Mouse (Mus musculus): ENCODE measurements around the gene Cd82. TPM values are rescaled to one million over a fixed set of nuclear protein-coding genes. Genes with fewer than 3 reads are reported as not detected.

Gene Cd82
- 118 TPM for polyA plus RNA-seq (2012; fragmentation: generic; extraction: Trizol)
- long read RNA-seq, experiment 1, transcript Cd82-202 (9 exons, 1,657 nt): minor isoform, 15 of 185 reads
- long read RNA-seq, experiment 1, transcript Cd82-201 (10 exons, 1,824 nt): major isoform, 144 of 185 reads
- long read RNA-seq, experiment 1, partial matches to known transcripts: 12 of 185 reads
- long read RNA-seq, experiment 1, other reads (novel, unspliced or antisense): 10 of 185 reads
- long read RNA-seq, experiment 2, transcript Cd82-201 (10 exons, 1,824 nt): major isoform, 211 of 254 reads
- long read RNA-seq, experiment 2, transcript Cd82-205 (10 exons, 1,683 nt): minor isoform, 8 of 254 reads
- long read RNA-seq, experiment 2, transcript Cd82-202 (9 exons, 1,657 nt): minor isoform, 21 of 254 reads
- long read RNA-seq, experiment 2, partial matches to known transcripts: 6 of 254 reads
- long read RNA-seq, experiment 2, other reads (novel, unspliced or antisense): 8 of 254 reads

GRCm38 (mm10) chr2:93462760-93463159 is at the start of gene Cd82:
Gene Cd82, minus strand, starts transcription at chr2:93463140.
- Histone ChIP-seq H3K27me3 (ENCODE audit: control insufficient read depth, insufficient read depth, insufficient read length) (no peaks in the 10 kb centered on the region), H3ac (ENCODE audit: control insufficient read depth, insufficient read length, low read depth) (peak within 1 kb of the TSS; percentile 56), H3K36me3 (ENCODE audit: control insufficient read depth, insufficient read depth) (no peaks in the 10 kb centered on the region), H3K4me3 (ENCODE audit: insufficient read depth, poor library complexity, severe bottlenecking) (peak within 1 kb of the TSS; percentile 65), H3K79me3 (ENCODE audit: low read depth) (peaks cover 12% of the 10 kb centered on the region), H3K79me2 (ENCODE audit: control insufficient read depth, insufficient read depth) (peaks cover 39% of the 10 kb centered on the region)
- TF ChIP-seq MAX (IDR thresholded peaks at IDR 0.05): no peak
- TF ChIP-seq FOSL1 (IDR thresholded peaks at IDR 0.05; ENCODE audit: insufficient read depth, low read length, poor library complexity, severe bottlenecking): no peak
- TF ChIP-seq CEBPB (IDR thresholded peaks at IDR 0.05; ENCODE audit: low read depth): no peak
- TF ChIP-seq CTCF (IDR thresholded peaks at IDR 0.05; ENCODE audit: control insufficient read depth, insufficient read depth, insufficient read length): no peak
- no peak for TF ChIP-seq USF1 (IDR thresholded peaks at IDR 0.05; ENCODE audit: low read depth)
- TF ChIP-seq MYOG (IDR thresholded peaks at IDR 0.05; ENCODE audit: control insufficient read depth, extremely low read depth, insufficient read length): no peak
- no peak for TF ChIP-seq MYOD1 (IDR thresholded peaks at IDR 0.05; ENCODE audit: control insufficient read depth, insufficient read length, low read depth)

GRCm38 (mm10) chr2:93512130-93512529 is 49.2 kb upstream of the Cd82 start:
- no peak overlapping the region for H3ac ChIP-seq (ENCODE audit: control insufficient read depth, insufficient read length, low read depth)
- no peak overlapping the region for H3K4me3 ChIP-seq (ENCODE audit: insufficient read depth, poor library complexity, severe bottlenecking)
- no peaks in the 10 kb centered on the region for H3K79me2 ChIP-seq (ENCODE audit: control insufficient read depth, insufficient read depth)
- peaks cover 22% of the 10 kb centered on the region for H3K27me3 ChIP-seq (ENCODE audit: control insufficient read depth, insufficient read depth, insufficient read length)
- H3K36me3 ChIP-seq (ENCODE audit: control insufficient read depth, insufficient read depth): no peaks in the 10 kb centered on the region
- no peaks in the 10 kb centered on the region for H3K79me3 ChIP-seq (ENCODE audit: low read depth)
- TF ChIP-seq CTCF (IDR thresholded peaks at IDR 0.05; ENCODE audit: control insufficient read depth, insufficient read depth, insufficient read length): no peak
- no peak for TF ChIP-seq USF1 (IDR thresholded peaks at IDR 0.05; ENCODE audit: low read depth)
- no peak for TF ChIP-seq MYOD1 (IDR thresholded peaks at IDR 0.05; ENCODE audit: control insufficient read depth, insufficient read length, low read depth)
- no peak for TF ChIP-seq MAX (IDR thresholded peaks at IDR 0.05)
- no peak for TF ChIP-seq MYOG (IDR thresholded peaks at IDR 0.05; ENCODE audit: control insufficient read depth, extremely low read depth, insufficient read length)
- TF ChIP-seq FOSL1 (IDR thresholded peaks at IDR 0.05; ENCODE audit: insufficient read depth, low read length, poor library complexity, severe bottlenecking): no peak
- TF ChIP-seq CEBPB (IDR thresholded peaks at IDR 0.05; ENCODE audit: low read depth): no peak

GRCm38 (mm10) chr2:93510839-93511238 is 47.9 kb upstream of the Cd82 start:
- Histone ChIP-seq H3K27me3 (ENCODE audit: control insufficient read depth, insufficient read depth, insufficient read length) (peaks cover 17% of the 10 kb centered on the region), H3K79me2 (ENCODE audit: control insufficient read depth, insufficient read depth) (no peaks in the 10 kb centered on the region), H3K4me3 (ENCODE audit: insufficient read depth, poor library complexity, severe bottlenecking) (no peak overlapping the region), H3K36me3 (ENCODE audit: control insufficient read depth, insufficient read depth) (no peaks in the 10 kb centered on the region), H3K79me3 (ENCODE audit: low read depth) (no peaks in the 10 kb centered on the region), H3ac (ENCODE audit: control insufficient read depth, insufficient read length, low read depth) (no peak overlapping the region)
- TF ChIP-seq USF1 (IDR thresholded peaks at IDR 0.05; ENCODE audit: low read depth) (no peak), MYOG (IDR thresholded peaks at IDR 0.05; ENCODE audit: control insufficient read depth, extremely low read depth, insufficient read length) (no peak), FOSL1 (IDR thresholded peaks at IDR 0.05; ENCODE audit: insufficient read depth, low read length, poor library complexity, severe bottlenecking) (no peak), CTCF (IDR thresholded peaks at IDR 0.05; ENCODE audit: control insufficient read depth, insufficient read depth, insufficient read length) (no peak), MYOD1 (IDR thresholded peaks at IDR 0.05; ENCODE audit: control insufficient read depth, insufficient read length, low read depth) (no peak), MAX (IDR thresholded peaks at IDR 0.05) (no peak), CEBPB (IDR thresholded peaks at IDR 0.05; ENCODE audit: low read depth) (no peak)

- no peaks in the 10 kb centered on the region for H3K79me3 ChIP-seq (ENCODE audit: low read depth)
- H3K4me3 ChIP-seq (ENCODE audit: insufficient read depth, poor library complexity, severe bottlenecking): no peak overlapping the region
- peaks cover 13% of the 10 kb centered on the region for H3K27me3 ChIP-seq (ENCODE audit: control insufficient read depth, insufficient read depth, insufficient read length)
- TF ChIP-seq CEBPB (IDR thresholded peaks at IDR 0.05; ENCODE audit: low read depth): no peak
- TF ChIP-seq MAX (IDR thresholded peaks at IDR 0.05): no peak
- TF ChIP-seq MYOG (IDR thresholded peaks at IDR 0.05; ENCODE audit: control insufficient read depth, extremely low read depth, insufficient read length): no peak
- no peak for TF ChIP-seq CTCF (IDR thresholded peaks at IDR 0.05; ENCODE audit: control insufficient read depth, insufficient read depth, insufficient read length)
- no peak for TF ChIP-seq USF1 (IDR thresholded peaks at IDR 0.05; ENCODE audit: low read depth)
- no peak for TF ChIP-seq FOSL1 (IDR thresholded peaks at IDR 0.05; ENCODE audit: insufficient read depth, low read length, poor library complexity, severe bottlenecking)
- TF ChIP-seq MYOD1 (IDR thresholded peaks at IDR 0.05; ENCODE audit: control insufficient read depth, insufficient read length, low read depth): no peak
- no peaks in the 10 kb centered on the region for H3K36me3 ChIP-seq (ENCODE audit: control insufficient read depth, insufficient read depth)
- no peaks in the 10 kb centered on the region for H3K79me2 ChIP-seq (ENCODE audit: control insufficient read depth, insufficient read depth)
- no peak overlapping the region for H3ac ChIP-seq (ENCODE audit: control insufficient read depth, insufficient read length, low read depth)
Observed at GRCm38 (mm10) chr2:93509777-93510750, 47.1 kb upstream of the Cd82 start.

GRCm38 (mm10) chr2:93505091-93505490 is 42.2 kb upstream of the Cd82 start:
- H3K79me2 ChIP-seq (ENCODE audit: control insufficient read depth, insufficient read depth): no peaks in the 10 kb centered on the region
- H3K79me3 ChIP-seq (ENCODE audit: low read depth): no peaks in the 10 kb centered on the region
- H3K27me3 ChIP-seq (ENCODE audit: control insufficient read depth, insufficient read depth, insufficient read length): peaks cover 42% of the 10 kb centered on the region
- no peaks in the 10 kb centered on the region for H3K36me3 ChIP-seq (ENCODE audit: control insufficient read depth, insufficient read depth)
- no peak overlapping the region for H3ac ChIP-seq (ENCODE audit: control insufficient read depth, insufficient read length, low read depth)
- TF ChIP-seq CEBPB (IDR thresholded peaks at IDR 0.05; ENCODE audit: low read depth) (no peak), USF1 (IDR thresholded peaks at IDR 0.05; ENCODE audit: low read depth) (no peak), MAX (IDR thresholded peaks at IDR 0.05) (no peak), MYOG (IDR thresholded peaks at IDR 0.05; ENCODE audit: control insufficient read depth, extremely low read depth, insufficient read length) (no peak), FOSL1 (IDR thresholded peaks at IDR 0.05; ENCODE audit: insufficient read depth, low read length, poor library complexity, severe bottlenecking) (no peak), MYOD1 (IDR thresholded peaks at IDR 0.05; ENCODE audit: control insufficient read depth, insufficient read length, low read depth) (no peak), CTCF (IDR thresholded peaks at IDR 0.05; ENCODE audit: control insufficient read depth, insufficient read depth, insufficient read length) (no peak)
- H3K4me3 ChIP-seq (ENCODE audit: insufficient read depth, poor library complexity, severe bottlenecking): no peak overlapping the region
